Mouse (Mus musculus): Measurements from ENCODE around the gene 4930579F01Rik. TPM values are rescaled to one million over a fixed set of nuclear protein-coding genes. Genes with fewer than 3 reads are reported as not detected.

Gene 4930579F01Rik
- polyA plus RNA-seq, 1 experiment, result not detected

DNA sequence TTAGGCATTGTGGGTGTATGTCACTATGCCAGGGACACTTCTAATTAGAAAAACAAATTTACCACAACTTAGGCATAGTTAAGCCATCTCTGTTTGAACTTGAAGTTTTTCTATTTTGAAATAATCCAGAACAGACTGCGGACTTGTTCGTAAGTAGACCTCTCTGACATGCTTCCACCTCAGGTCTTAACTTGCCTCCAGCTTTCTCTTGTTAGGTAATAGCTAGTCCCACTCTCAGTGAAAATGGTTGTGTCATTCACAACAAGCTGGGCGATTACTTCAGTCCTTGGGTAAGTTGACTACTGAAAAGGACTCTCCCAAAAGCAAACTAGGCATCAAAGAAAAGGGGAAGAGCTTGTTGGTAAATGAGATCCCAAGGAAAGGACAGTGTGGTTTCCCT lies 15.2 kb upstream of the 4930579F01Rik start:
- H3K4me3 ChIP-seq (ENCODE audit: control insufficient read depth, insufficient read depth, low read length), result no peak overlapping the region
- 91% methylated on average over 3 of the region's 3 CpGs for WGBS
- H3K4me1 ChIP-seq (replicated peaks; ENCODE audit: control insufficient read depth, insufficient read depth, low read length), result no peaks in the 10 kb centered on the region
- H3K27me3 ChIP-seq (ENCODE audit: control insufficient read depth, insufficient read depth, low read length), result no peaks in the 10 kb centered on the region
- H3K36me3 ChIP-seq (ENCODE audit: control insufficient read depth, insufficient read depth, low read length), result no peaks in the 10 kb centered on the region
- no peak overlapping the region for H3K27ac ChIP-seq (ENCODE audit: control insufficient read depth, insufficient read depth, low read length)
- no peak for TF ChIP-seq CTCF (IDR thresholded peaks at IDR 0.05; ENCODE audit: borderline replicate concordance, control insufficient read depth, extremely low read depth, insufficient read depth, low read length, poor library complexity)
- TF ChIP-seq POLR2A (IDR thresholded peaks at IDR 0.05; ENCODE audit: control insufficient read depth, extremely low read depth, insufficient read depth, low read length, poor library complexity), result no peak
- DNase-seq, result no peak

DNA sequence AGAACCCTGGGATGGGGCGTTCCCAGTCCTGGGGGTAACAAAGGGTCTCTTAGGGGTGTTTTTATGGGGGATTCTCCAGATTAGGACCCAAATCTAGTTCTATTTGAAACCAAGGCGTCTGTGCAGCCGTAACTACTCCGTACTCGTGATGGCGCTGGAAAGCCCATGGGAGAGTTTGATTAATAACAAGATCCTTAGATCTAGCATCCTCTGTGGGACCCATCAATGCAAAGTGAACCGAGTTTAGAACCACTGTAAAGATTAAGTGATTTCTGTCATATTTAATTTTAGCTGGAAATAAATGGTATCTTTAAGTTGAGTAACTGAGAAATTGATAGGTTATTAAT lies 5.1 kb upstream of the 4930579F01Rik start:
- peaks cover 2% of the 10 kb centered on the region; the same call in 1 of the 2 replicates for H3K4me1 ChIP-seq (replicated peaks; ENCODE audit: control insufficient read depth, insufficient read depth, low read length)
- H3K36me3 ChIP-seq (ENCODE audit: control insufficient read depth, insufficient read depth, low read length), result no peaks in the 10 kb centered on the region
- no peak overlapping the region for H3K4me3 ChIP-seq (ENCODE audit: control insufficient read depth, insufficient read depth, low read length)
- no peaks in the 10 kb centered on the region for H3K27me3 ChIP-seq (ENCODE audit: control insufficient read depth, insufficient read depth, low read length)
- DNase-seq, result no peak
- no peak overlapping the region for H3K27ac ChIP-seq (ENCODE audit: control insufficient read depth, insufficient read depth, low read length)
- TF ChIP-seq POLR2A (IDR thresholded peaks at IDR 0.05; ENCODE audit: control insufficient read depth, extremely low read depth, insufficient read depth, low read length, poor library complexity) (no peak), CTCF (IDR thresholded peaks at IDR 0.05; ENCODE audit: borderline replicate concordance, control insufficient read depth, extremely low read depth, insufficient read depth, low read length, poor library complexity) (no peak)
- 89% methylated on average over 7 of the region's 7 CpGs for WGBS

DNA sequence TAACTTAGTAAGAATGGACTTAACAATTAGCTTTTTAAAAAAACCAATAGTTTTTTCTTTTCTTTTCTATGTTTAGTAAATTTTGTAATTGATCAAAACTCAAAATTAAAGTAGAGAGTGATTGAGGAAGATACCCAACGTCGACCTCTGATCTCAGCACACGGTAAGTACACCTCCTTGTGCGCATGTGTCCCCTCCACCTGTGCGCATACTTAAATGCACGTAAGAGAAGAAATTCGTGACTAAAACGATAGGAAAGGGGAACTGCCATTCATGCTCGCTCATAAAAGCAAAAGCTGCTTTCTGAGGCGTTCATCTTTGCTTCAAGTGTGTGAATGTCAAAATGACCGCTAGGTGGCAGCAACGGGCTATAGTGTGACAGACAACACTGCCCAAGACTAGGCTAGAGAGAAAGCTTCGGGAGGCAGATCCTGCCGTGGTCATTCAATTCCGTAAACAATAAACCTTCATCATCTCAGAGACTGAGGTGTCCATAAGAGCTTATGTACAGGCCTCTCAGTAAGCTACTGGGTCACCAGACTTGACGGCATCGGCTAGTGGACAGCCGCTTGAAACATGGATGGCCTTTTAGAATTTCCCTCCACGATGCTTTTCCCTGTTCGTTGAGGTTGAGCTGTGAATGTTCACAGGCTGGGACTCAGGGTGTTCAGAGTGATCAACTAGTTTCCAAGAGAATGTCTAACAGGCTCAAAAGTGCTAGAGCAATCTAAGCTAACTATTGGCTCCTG lies 4.5 kb upstream of the 4930579F01Rik start:
- TF ChIP-seq POLR2A (IDR thresholded peaks at IDR 0.05; ENCODE audit: control insufficient read depth, extremely low read depth, insufficient read depth, low read length, poor library complexity), result no peak
- H3K36me3 ChIP-seq (ENCODE audit: control insufficient read depth, insufficient read depth, low read length), result no peaks in the 10 kb centered on the region
- WGBS, result 27% methylated on average over 20 of the region's 20 CpGs
- peak; percentile 79 for DNase-seq
- no peak overlapping the region for H3K4me3 ChIP-seq (ENCODE audit: control insufficient read depth, insufficient read depth, low read length)
- H3K4me1 ChIP-seq (replicated peaks; ENCODE audit: control insufficient read depth, insufficient read depth, low read length), result peaks cover 2% of the 10 kb centered on the region; the same call in 1 of the 2 replicates
- no peaks in the 10 kb centered on the region for H3K27me3 ChIP-seq (ENCODE audit: control insufficient read depth, insufficient read depth, low read length)
- H3K27ac ChIP-seq (ENCODE audit: control insufficient read depth, insufficient read depth, low read length), result no peak overlapping the region

DNA sequence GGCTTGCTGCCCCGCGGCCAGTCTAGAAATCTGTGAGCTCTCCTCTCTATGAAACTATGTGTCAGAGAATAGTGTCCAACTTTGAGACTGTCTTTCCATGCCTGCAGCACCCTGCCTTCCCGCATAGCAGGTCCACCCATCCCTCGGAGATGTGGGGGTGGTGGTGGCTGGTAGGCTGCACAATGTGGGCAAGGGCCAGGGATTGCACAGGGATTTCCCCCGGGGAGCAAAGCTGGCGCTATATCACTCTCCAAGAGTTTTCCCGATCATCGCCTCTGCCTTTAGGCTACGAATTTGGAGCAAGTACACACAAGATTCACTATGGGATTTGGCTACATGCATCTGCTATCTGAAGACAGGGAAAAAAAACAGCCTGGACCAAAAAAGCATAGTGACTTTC lies 3.9 kb upstream of the 4930579F01Rik start:
- no peak overlapping the region for H3K27ac ChIP-seq (ENCODE audit: control insufficient read depth, insufficient read depth, low read length)
- no peaks in the 10 kb centered on the region for H3K36me3 ChIP-seq (ENCODE audit: control insufficient read depth, insufficient read depth, low read length)
- no peaks in the 10 kb centered on the region for H3K27me3 ChIP-seq (ENCODE audit: control insufficient read depth, insufficient read depth, low read length)
- no peak for DNase-seq
- WGBS, result 85% methylated on average over 9 of the region's 9 CpGs
- TF ChIP-seq CTCF (IDR thresholded peaks at IDR 0.05; ENCODE audit: borderline replicate concordance, control insufficient read depth, extremely low read depth, insufficient read depth, low read length, poor library complexity) (no peak), POLR2A (IDR thresholded peaks at IDR 0.05; ENCODE audit: control insufficient read depth, extremely low read depth, insufficient read depth, low read length, poor library complexity) (no peak)
- H3K4me3 ChIP-seq (ENCODE audit: control insufficient read depth, insufficient read depth, low read length), result no peak overlapping the region
- H3K4me1 ChIP-seq (replicated peaks; ENCODE audit: control insufficient read depth, insufficient read depth, low read length), result peaks cover 2% of the 10 kb centered on the region; the same call in 1 of the 2 replicates

DNA sequence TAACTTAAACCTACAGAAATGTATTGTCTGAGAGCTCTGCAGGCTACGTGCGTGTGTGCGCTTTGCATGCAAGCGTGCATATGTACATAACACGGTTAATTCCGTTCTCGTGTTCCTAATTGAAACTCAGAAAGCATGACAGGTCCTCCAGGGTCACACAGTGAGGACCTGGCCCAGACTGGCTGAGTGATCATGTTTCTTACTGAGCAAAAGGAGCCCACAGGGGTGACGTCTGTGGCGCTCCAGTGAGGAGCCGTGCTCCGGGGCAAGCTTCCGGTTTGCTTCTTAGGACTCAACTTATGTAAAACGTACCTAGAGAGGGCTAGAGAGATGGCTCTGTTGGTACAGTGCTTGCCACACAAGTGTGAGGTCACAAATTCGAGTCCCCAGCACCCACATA lies 3.5 kb upstream of the 4930579F01Rik start:
- no peak overlapping the region for H3K27ac ChIP-seq (ENCODE audit: control insufficient read depth, insufficient read depth, low read length)
- no peaks in the 10 kb centered on the region for H3K36me3 ChIP-seq (ENCODE audit: control insufficient read depth, insufficient read depth, low read length)
- no peak for DNase-seq
- no peaks in the 10 kb centered on the region for H3K27me3 ChIP-seq (ENCODE audit: control insufficient read depth, insufficient read depth, low read length)
- no peak overlapping the region for H3K4me3 ChIP-seq (ENCODE audit: control insufficient read depth, insufficient read depth, low read length)
- WGBS, result 87% methylated on average over 14 of the region's 14 CpGs
- TF ChIP-seq POLR2A (IDR thresholded peaks at IDR 0.05; ENCODE audit: control insufficient read depth, extremely low read depth, insufficient read depth, low read length, poor library complexity) (no peak), CTCF (IDR thresholded peaks at IDR 0.05; ENCODE audit: borderline replicate concordance, control insufficient read depth, extremely low read depth, insufficient read depth, low read length, poor library complexity) (no peak)
- peaks cover 2% of the 10 kb centered on the region; the same call in 1 of the 2 replicates for H3K4me1 ChIP-seq (replicated peaks; ENCODE audit: control insufficient read depth, insufficient read depth, low read length)

DNA sequence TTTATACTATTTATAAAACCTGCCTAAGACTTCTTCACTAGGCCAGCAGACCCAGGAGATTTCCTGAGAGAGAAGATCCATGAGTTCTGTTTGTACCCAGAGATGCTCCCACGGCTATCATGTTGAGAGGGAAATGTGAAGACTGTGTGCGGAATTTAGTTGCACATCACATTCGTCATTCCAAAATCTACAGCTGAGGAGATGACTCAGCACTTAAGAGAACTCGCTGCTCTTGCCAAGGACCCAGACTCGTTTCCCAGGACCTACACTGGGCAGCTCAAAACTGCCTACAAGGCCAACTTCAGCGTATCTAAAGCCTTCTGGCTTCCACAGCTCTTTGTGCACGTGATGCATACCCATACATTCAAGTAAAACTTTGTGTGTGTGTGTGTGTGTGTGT lies 1.4 kb downstream of the 4930579F01Rik start:
- 85% methylated on average over 7 of the region's 7 CpGs for WGBS
- H3K27ac ChIP-seq (ENCODE audit: control insufficient read depth, insufficient read depth, low read length), result no peak overlapping the region
- no peak for DNase-seq
- H3K36me3 ChIP-seq (ENCODE audit: control insufficient read depth, insufficient read depth, low read length), result no peaks in the 10 kb centered on the region
- no peak overlapping the region for H3K4me3 ChIP-seq (ENCODE audit: control insufficient read depth, insufficient read depth, low read length)
- no peaks in the 10 kb centered on the region for H3K4me1 ChIP-seq (replicated peaks; ENCODE audit: control insufficient read depth, insufficient read depth, low read length)
- TF ChIP-seq POLR2A (IDR thresholded peaks at IDR 0.05; ENCODE audit: control insufficient read depth, extremely low read depth, insufficient read depth, low read length, poor library complexity) (no peak), CTCF (IDR thresholded peaks at IDR 0.05; ENCODE audit: borderline replicate concordance, control insufficient read depth, extremely low read depth, insufficient read depth, low read length, poor library complexity) (no peak)
- H3K27me3 ChIP-seq (ENCODE audit: control insufficient read depth, insufficient read depth, low read length), result no peaks in the 10 kb centered on the region

All from thymus, adult 2 months (tissue).